Mouse (Mus musculus): ENCODE measurements at regions not wholly inside any gene's neighbourhood (a gene's known extent, or its start where the extent isn't known, plus 50 kb on each side); places are given as distances from the start of the nearest gene placed in this dataset.

DNA sequence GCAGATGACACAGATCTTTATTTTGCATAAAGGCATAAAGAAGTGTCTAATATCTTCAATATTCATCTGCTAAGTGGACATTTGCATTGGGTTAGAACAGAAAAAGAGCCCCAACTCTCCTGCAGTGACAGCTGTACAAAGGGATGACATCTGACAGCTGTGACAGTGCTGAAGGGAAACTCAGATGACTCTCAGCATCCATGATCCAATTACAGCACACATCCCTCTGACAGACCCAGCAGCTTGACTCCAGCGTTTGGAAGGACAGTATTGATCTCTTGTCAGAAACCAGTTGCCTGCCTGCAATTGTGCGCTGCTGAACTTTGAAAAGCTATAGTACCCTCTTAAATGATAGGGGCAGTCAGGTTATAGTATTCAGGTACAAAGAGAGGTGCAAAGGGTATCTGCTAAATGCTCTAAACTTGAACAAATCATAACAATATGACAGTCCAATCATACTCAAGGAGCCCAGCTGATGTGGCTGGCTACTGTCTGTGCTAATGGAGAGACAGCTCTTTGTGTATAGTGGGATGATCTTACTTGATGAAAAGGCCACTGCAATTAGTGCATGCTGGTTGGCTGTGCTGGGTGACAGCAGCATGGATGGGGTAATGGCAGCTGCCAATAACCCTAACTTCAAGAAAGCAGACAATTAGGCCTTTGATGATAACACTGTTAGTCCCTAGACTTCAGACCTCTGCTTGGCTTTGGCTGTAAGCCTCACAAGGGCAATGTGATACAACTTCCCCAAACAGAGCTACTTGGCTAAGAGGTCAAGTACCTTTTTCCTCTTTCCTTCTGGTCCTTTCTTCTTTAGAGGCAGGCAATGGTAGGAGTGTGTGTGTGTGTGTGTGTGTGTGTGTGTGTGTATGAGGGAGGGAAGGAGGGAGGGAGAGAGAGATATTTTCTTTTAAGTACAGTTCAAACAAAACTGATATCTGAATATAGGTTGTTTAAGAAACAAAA, 662.9 kb downstream of the Nr4a2 start:
- intact Hi-C loops (cut with DNase I): no loop called here
- no peak for DNase-seq (ENCODE audit: low spot score in 2 of 2)

DNA sequence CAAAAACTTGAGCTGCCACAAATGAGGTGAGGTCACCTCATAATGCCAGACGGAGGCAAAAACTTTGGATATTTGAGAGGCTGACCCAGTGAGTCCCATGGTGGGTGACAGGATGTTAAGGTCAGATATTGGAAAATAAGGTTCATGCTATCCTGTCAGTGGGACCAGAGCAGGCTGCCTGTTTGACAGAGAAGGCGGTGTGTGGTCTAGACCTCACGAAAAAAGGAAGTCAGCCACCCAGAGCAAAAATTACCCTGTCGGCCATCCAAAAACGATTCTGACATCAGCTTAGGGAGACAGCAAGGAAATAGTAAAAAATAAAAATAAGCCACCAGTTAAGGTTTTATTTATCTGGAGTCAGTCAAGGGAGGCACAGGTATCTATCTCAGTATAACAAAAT, 664.4 kb downstream of the Nr4a2 start:
- no peak for DNase-seq (ENCODE audit: low spot score in 2 of 2)
- intact Hi-C loops (cut with DNase I): no loop called here

DNA sequence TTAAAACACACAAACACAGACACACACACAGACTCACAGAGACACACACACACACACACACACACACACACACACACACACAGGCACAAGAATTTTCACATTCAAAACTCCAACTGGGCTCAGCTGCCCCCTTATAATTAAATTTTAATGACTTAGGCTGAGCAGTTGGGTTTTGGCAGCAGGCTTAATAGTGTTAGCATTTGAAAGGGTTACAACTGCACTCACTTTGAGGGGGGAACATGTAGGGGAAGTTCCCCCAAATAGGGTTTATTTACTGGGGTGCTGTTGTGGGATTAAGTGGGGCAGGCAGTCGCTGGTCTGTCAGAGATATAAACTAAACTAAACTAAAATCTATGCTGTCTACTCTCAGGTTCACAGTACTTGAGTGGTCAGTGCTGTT, 666.2 kb downstream of the Nr4a2 start:
- no peak for DNase-seq (ENCODE audit: low spot score in 2 of 2)
- intact Hi-C loops (cut with DNase I): no loop called here

DNA sequence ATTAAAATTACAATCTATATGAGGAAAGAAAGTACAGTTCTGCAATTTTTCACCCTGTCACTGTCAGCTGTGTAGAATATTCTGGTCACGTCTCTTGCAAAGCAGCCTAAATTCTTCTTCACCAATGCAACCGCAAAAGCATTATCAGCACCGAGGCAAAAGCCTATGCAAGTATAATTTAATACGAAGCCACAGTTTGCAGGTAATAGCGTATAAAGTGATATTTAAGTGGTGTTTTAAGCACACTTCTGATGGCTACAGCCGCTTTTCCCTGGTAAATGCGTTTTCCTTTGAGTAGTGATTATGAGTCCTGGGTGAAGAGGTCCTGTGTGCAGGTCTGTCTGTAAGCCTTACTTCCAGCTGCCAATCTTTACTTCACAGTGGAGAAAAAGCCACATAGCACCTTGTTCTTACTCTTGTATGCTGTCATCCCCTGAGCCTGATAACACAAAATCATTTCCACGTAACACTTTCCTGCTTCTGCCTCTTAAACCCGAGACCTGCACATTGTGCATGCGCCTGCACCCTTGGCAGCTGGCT, 667.9 kb downstream of the Nr4a2 start:
- DNase-seq (ENCODE audit: low spot score in 2 of 2): no peak
- intact Hi-C loops (cut with DNase I): no loop called here

DNA sequence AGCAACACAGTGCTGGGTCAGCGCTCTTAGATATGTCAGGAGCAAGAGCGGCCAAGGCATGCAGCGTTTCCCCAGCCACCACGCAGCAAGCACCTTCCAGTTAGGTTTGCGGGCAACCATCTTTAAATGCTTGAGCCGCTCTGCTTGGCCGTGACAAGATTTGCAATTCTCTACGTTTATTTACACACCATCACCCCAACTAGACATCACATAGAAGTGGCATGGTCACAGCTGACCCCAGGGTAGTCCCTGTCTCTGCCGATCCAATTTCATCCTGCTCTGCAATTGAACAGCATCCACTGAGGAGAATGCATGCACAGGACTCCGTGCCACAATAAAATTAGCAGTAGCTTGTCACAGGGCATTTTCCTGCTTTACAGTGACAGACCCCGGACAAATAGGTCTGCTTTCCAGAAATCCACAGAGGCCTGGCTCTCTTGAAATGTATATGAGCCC, 669.2 kb downstream of the Nr4a2 start:
- peak in 1 of 2 experiments; percentile 8 for DNase-seq (ENCODE audit: low spot score in 2 of 2)
- intact Hi-C loops (cut with DNase I): no loop called here

DNA sequence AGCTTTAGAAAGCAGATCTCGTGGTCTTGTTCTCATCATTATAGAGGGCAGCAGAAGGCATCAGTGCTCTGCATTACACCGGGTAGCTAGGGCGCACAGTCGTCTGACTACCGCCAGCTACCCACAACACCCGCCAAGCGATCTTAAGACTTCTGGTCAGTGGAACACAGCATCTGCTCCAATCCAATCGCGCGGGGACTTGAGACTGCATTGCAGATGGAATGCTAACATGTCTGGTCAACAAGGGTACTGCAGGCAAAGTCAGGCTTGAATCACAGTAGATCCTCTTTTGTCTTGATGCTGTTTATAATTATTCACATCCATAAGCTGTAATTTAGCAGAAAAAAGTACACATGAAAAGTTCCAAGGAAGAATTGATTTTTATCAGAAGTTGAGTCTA, 682.9 kb downstream of the Nr4a2 start:
- no peak for DNase-seq (ENCODE audit: low spot score in 2 of 2)
- intact Hi-C loops (cut with DNase I): no loop called here
